Mouse (Mus musculus) intestine, embryonic 14.5 days (tissue): Measurements from ENCODE around the gene Pax3. TPM values are rescaled to one million over a fixed set of nuclear protein-coding genes. Genes with fewer than 3 reads are reported as not detected.

Experiments
- ATAC-seq: fragments of 200-750 bp; cut with Nextera tagmentation; replicated peaks from 2 replicates; pipeline ENCODE4 v1.8.0; 2017; ENCODE audit warnings: low read depth, moderate number of reproducible peaks, moderate TSS enrichment, moderate library complexity; ENCODE audit not compliant: low FRiP score, low TSS enrichment
- DNase-seq: peaks from one replicate; pipeline ENCODE4 v3.0.0-alpha.2; 2018; ENCODE audit warnings: low spot score
- H3K27ac ChIP-seq: fragments of 300-500 bp; sonication (generic); 2 replicates; pipeline ENCODE4 v1.5.1; 2014; ENCODE audit warnings: low read depth, mild to moderate bottlenecking, control low read depth
- H3K27me3 ChIP-seq: fragments of 300-500 bp; sonication (generic); replicated peaks from 2 replicates; pipeline ENCODE4 v1.6.1; 2014; ENCODE audit warnings: low read length, control low read depth; ENCODE audit not compliant: control insufficient read depth, insufficient read depth
- H3K36me3 ChIP-seq: fragments of 300-500 bp; sonication (generic); 2 replicates; pipeline ENCODE4 v1.6.1; 2014; ENCODE audit warnings: low read length, control low read depth; ENCODE audit not compliant: control insufficient read depth, insufficient read depth
- H3K4me1 ChIP-seq: fragments of 300-500 bp; sonication (generic); replicated peaks from 2 replicates; pipeline ENCODE4 v1.6.1; 2014; ENCODE audit warnings: low read length, control low read depth, mixed read lengths; ENCODE audit not compliant: control insufficient read depth, insufficient read depth
- H3K4me2 ChIP-seq: fragments of 300-500 bp; sonication (generic); 2 replicates; pipeline ENCODE4 v1.6.1; 2014; ENCODE audit warnings: low read length
- H3K4me3 ChIP-seq: fragments of 300-500 bp; sonication (generic); 2 replicates; pipeline ENCODE4 v1.5.1; 2014; ENCODE audit warnings: low read depth, low read length, control low read depth, mixed read lengths
- H3K9ac ChIP-seq: fragments of 300-500 bp; sonication (generic); 2 replicates; pipeline ENCODE4 v1.6.1; 2014; ENCODE audit warnings: mild to moderate bottlenecking, low read length
- H3K9me3 ChIP-seq: fragments of 300-500 bp; sonication (generic); 2 replicates; pipeline ENCODE4 v1.6.1; 2016; ENCODE audit warnings: low read length, control low read depth; ENCODE audit not compliant: control insufficient read depth
- WGBS: fragments of 180-500 bp; shearing (Covaris S2); extraction: QIAGEN DNeasy Blood & Tissue Kit; methylation state at CpG from one replicate; pipeline ENCODE4 v1.1.7; 2014; 5-methylcytosine and 5-hydroxymethylcytosine counted together
- polyA plus RNA-seq: library from polyadenylated mRNA; unstranded; fragments of >200 nt; fragmentation: Nextera tagmentation; extraction: Ambion mirVana; gene quantifications from 2 replicates; pipeline ENCODE4 v1.2.1, GENCODE M21; 2014

The Pax3 gene
- polyA plus RNA-seq, 1 experiment from 2014 or later: not detected

GRCm38 (mm10) chr1:78189501-78190345 lies 7.2 kb downstream of the Pax3 start:
- peaks cover 100% of the 10 kb centered on the region for H3K27me3 ChIP-seq
- H3K9me3 ChIP-seq: no peaks in the 10 kb centered on the region
- no peaks in the 10 kb centered on the region for H3K36me3 ChIP-seq
- H3K9ac ChIP-seq: no peak overlapping the region
- WGBS: under 1% methylated on average over 44 of the region's 47 CpGs
- H3K4me3 ChIP-seq: 0 out of 2 replicates have a peak overlapping the region, but pooled peaks have one; percentile 4
- DNase-seq: peak; percentile 65
- H3K27ac ChIP-seq: no peak overlapping the region
- no peak for ATAC-seq
- peak overlapping the region; percentile 26; the same call in 1 of the 2 replicates for H3K4me2 ChIP-seq
- peaks cover 3% of the 10 kb centered on the region; the same call in 1 of the 2 replicates for H3K4me1 ChIP-seq

GRCm38 (mm10) chr1:78189016-78189415 lies 7.9 kb downstream of the Pax3 start:
- Histone ChIP-seq H3K36me3 (no peaks in the 10 kb centered on the region), H3K9ac (no peak overlapping the region), H3K4me3 (no peak overlapping the region), H3K4me2 (peak overlapping the region; percentile 26; the same call in 1 of the 2 replicates), H3K27ac (no peak overlapping the region), H3K4me1 (peaks cover 3% of the 10 kb centered on the region; the same call in 1 of the 2 replicates), H3K9me3 (no peaks in the 10 kb centered on the region), H3K27me3 (peaks cover 100% of the 10 kb centered on the region)
- ATAC-seq: no peak
- WGBS: under 1% methylated on average over 16 of the region's 16 CpGs
- no peak for DNase-seq

- Histone ChIP-seq H3K9ac (no peak overlapping the region), H3K4me2 (no peak overlapping the region), H3K27me3 (peaks cover 100% of the 10 kb centered on the region), H3K27ac (no peak overlapping the region), H3K9me3 (no peaks in the 10 kb centered on the region), H3K4me3 (no peak overlapping the region), H3K36me3 (no peaks in the 10 kb centered on the region), H3K4me1 (peaks cover 3% of the 10 kb centered on the region; the same call in 1 of the 2 replicates)
- ATAC-seq (no peak), DNase-seq (no peak)
- 1% methylated on average over 2 of the region's 2 CpGs for WGBS
These were observed 8.6 kb downstream of the Pax3 start for GRCm38 (mm10) chr1:78188299-78188698.

- Histone ChIP-seq H3K27ac (no peak overlapping the region), H3K9ac (no peak overlapping the region), H3K27me3 (peaks cover 100% of the 10 kb centered on the region), H3K4me3 (no peak overlapping the region), H3K4me2 (no peak overlapping the region), H3K4me1 (peaks cover 3% of the 10 kb centered on the region; the same call in 1 of the 2 replicates), H3K36me3 (no peaks in the 10 kb centered on the region), H3K9me3 (no peaks in the 10 kb centered on the region)
- DNase-seq: no peak
- WGBS: 2% methylated on average over 6 of the region's 6 CpGs
- ATAC-seq: no peak
These were observed 9.2 kb downstream of the Pax3 start for GRCm38 (mm10) chr1:78187788-78188173.

- Histone ChIP-seq H3K9me3 (no peaks in the 10 kb centered on the region), H3K27me3 (peaks cover 100% of the 10 kb centered on the region), H3K27ac (no peak overlapping the region), H3K9ac (no peak overlapping the region), H3K4me2 (no peak overlapping the region), H3K36me3 (no peaks in the 10 kb centered on the region), H3K4me3 (no peak overlapping the region), H3K4me1 (peaks cover 3% of the 10 kb centered on the region; the same call in 1 of the 2 replicates)
- no peak for ATAC-seq
- 6% methylated on average over 8 of the region's 8 CpGs for WGBS
- DNase-seq: no peak
These were observed 9.7 kb downstream of the Pax3 start for GRCm38 (mm10) chr1:78187122-78187787.

GRCm38 (mm10) chr1:78182954-78183353 lies 14.0 kb downstream of the Pax3 start:
- no peak overlapping the region for H3K4me3 ChIP-seq
- H3K9me3 ChIP-seq: no peaks in the 10 kb centered on the region
- H3K27me3 ChIP-seq: peaks cover 87% of the 10 kb centered on the region
- H3K4me1 ChIP-seq: no peaks in the 10 kb centered on the region
- H3K4me2 ChIP-seq: no peak overlapping the region
- no peak for DNase-seq
- 54% methylated on average over 5 of the region's 5 CpGs for WGBS
- no peak overlapping the region for H3K9ac ChIP-seq
- no peak overlapping the region for H3K27ac ChIP-seq
- no peaks in the 10 kb centered on the region for H3K36me3 ChIP-seq
- no peak for ATAC-seq

- Histone ChIP-seq H3K27me3 (peaks cover 84% of the 10 kb centered on the region), H3K36me3 (no peaks in the 10 kb centered on the region), H3K9me3 (no peaks in the 10 kb centered on the region), H3K27ac (no peak overlapping the region), H3K9ac (no peak overlapping the region), H3K4me1 (no peaks in the 10 kb centered on the region), H3K4me3 (no peak overlapping the region), H3K4me2 (no peak overlapping the region)
- ATAC-seq: no peak
- WGBS: 10% methylated on average over 9 of the region's 9 CpGs
- DNase-seq: no peak
These were observed 15.1 kb downstream of the Pax3 start for GRCm38 (mm10) chr1:78181882-78182281.

GRCm38 (mm10) chr1:78172334-78172733 lies 24.6 kb downstream of the Pax3 start:
- Histone ChIP-seq H3K4me2 (no peak overlapping the region), H3K9ac (no peak overlapping the region), H3K4me3 (no peak overlapping the region), H3K27ac (no peak overlapping the region), H3K4me1 (no peaks in the 10 kb centered on the region), H3K9me3 (no peaks in the 10 kb centered on the region), H3K27me3 (peaks cover 72% of the 10 kb centered on the region), H3K36me3 (no peaks in the 10 kb centered on the region)
- 61% methylated on average over 6 of the region's 6 CpGs for WGBS
- no peak for ATAC-seq
- DNase-seq: no peak
